Mouse (Mus musculus) hindbrain, postnatal 0 days (tissue): ENCODE results near the gene Fam83c. TPM values are rescaled to one million over a fixed set of nuclear protein-coding genes. Genes with fewer than 3 reads are reported as not detected.

Source experiments
- ATAC-seq: fragments of 200-750 bp; cut with Nextera tagmentation; 2 replicates; pipeline ENCODE4 v1.8.0; 2017; ENCODE audit warnings: mild to moderate bottlenecking, moderate TSS enrichment, moderate library complexity
- DNase-seq: peaks from one replicate; pipeline ENCODE4 v3.0.0-alpha.2; 2015; ENCODE audit warnings: low spot score
- H3K27ac ChIP-seq: fragments of 300-500 bp; sonication (generic); 2 replicates; pipeline ENCODE4 v1.5.1; 2014; ENCODE audit warnings: mild to moderate bottlenecking
- H3K27me3 ChIP-seq: fragments of 300-500 bp; sonication (generic); 2 replicates; pipeline ENCODE4 v1.6.1; 2014; ENCODE audit warnings: low read length, mixed read lengths; ENCODE audit not compliant: insufficient read depth
- H3K36me3 ChIP-seq: fragments of 300-500 bp; sonication (generic); 2 replicates; pipeline ENCODE4 v1.6.1; 2014; ENCODE audit warnings: low read length, mixed read lengths; ENCODE audit not compliant: insufficient read depth
- H3K4me1 ChIP-seq: fragments of 300-500 bp; sonication (generic); 2 replicates; pipeline ENCODE4 v1.6.1; 2014; ENCODE audit warnings: antibody characterized with exemption, low read length, mixed read lengths; ENCODE audit not compliant: insufficient read depth
- H3K4me2 ChIP-seq: fragments of 300-500 bp; sonication (generic); 2 replicates; pipeline ENCODE4 v1.6.1; 2014; ENCODE audit warnings: low read depth, mild to moderate bottlenecking, low read length, moderate library complexity, mixed read lengths
- H3K4me3 ChIP-seq: fragments of 300-500 bp; sonication (generic); 2 replicates; pipeline ENCODE4 v1.5.1; 2014; ENCODE audit warnings: low read length
- H3K9ac ChIP-seq: fragments of 300-500 bp; sonication (generic); replicated peaks from 2 replicates; pipeline ENCODE4 v1.6.1; 2014; ENCODE audit warnings: mild to moderate bottlenecking, low read length, moderate library complexity, mixed read lengths
- H3K9me3 ChIP-seq: fragments of 300-500 bp; sonication (generic); 2 replicates; pipeline ENCODE4 v1.6.1; 2016; ENCODE audit warnings: low read length, mixed read lengths
- CTCF ChIP-seq: IDR thresholded peaks from 2 replicates; pipeline ENCODE4 v1.5.1; 2016; ENCODE audit warnings: antibody characterized with exemption, control low read depth, low read depth
- WGBS: fragments of 180-500 bp; shearing (Covaris S2); extraction: QIAGEN DNeasy Blood & Tissue Kit; methylation state at CpG from one replicate; pipeline ENCODE4 v1.1.7; 2014; 5-methylcytosine and 5-hydroxymethylcytosine counted together
- polyA plus RNA-seq: library from polyadenylated mRNA; unstranded; fragments of >200 nt; fragmentation: Nextera tagmentation; extraction: Ambion mirVana; gene quantifications from 2 replicates; pipeline ENCODE4 v1.2.1, GENCODE M21; 2015
- total RNA-seq: library from RNA; depleted of rRNA; stranded (reverse); fragments of >200 nt; gene quantifications from 2 replicates; pipeline ENCODE4 v1.2.3, GENCODE M21; 2014

The Fam83c gene
- total and polyA plus RNA-seq, 2 experiments from 2014 or later, result 0.15 TPM; not detected in 1

- TF ChIP-seq CTCF, result no peak
- Histone ChIP-seq H3K36me3 (peaks cover 13% of the 10 kb centered on the region; the same call in 1 of the 2 replicates), H3K4me1 (no peaks in the 10 kb centered on the region), H3K4me2 (no peak overlapping the region), H3K4me3 (no peak overlapping the region), H3K27me3 (no peaks in the 10 kb centered on the region), H3K27ac (no peak overlapping the region), H3K9ac (no peak overlapping the region), H3K9me3 (no peaks in the 10 kb centered on the region)
- DNase-seq, result no peak
- no peak for ATAC-seq
- WGBS, result 60% methylated on average over 5 of the region's 5 CpGs
Observed at GRCm38 (mm10) chr2:155804053-155804452, 30.6 kb downstream of the Fam83c start.

DNA sequence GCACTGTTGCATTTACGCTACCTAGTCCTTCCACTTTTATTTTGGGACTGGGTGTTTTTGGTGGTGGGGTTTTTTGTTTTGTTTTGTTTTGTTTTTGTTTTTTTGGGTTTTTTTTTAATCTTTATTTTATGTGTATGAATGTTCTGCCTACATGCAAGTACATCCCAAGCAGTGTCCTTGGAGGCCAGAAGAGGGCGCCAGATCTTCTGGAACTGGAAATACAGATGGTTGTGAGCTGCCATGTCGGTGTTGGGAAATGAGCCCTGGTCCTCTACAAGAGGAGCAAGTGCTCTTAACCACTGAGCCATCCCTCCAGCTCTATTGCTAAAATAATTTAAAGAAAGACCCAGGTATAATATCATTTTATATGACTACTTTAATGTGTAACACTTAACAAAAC is 31.9 kb downstream of the Fam83c start:
- no peak overlapping the region for H3K27ac ChIP-seq
- ATAC-seq (no peak), DNase-seq (no peak)
- no peak overlapping the region for H3K4me3 ChIP-seq
- 49% methylated on average over 3 of the region's 3 CpGs for WGBS
- H3K4me1 ChIP-seq, result no peaks in the 10 kb centered on the region
- no peaks in the 10 kb centered on the region for H3K27me3 ChIP-seq
- peaks cover 13% of the 10 kb centered on the region; the same call in 1 of the 2 replicates for H3K36me3 ChIP-seq
- H3K9me3 ChIP-seq, result no peaks in the 10 kb centered on the region
- no peak overlapping the region for H3K9ac ChIP-seq
- H3K4me2 ChIP-seq, result no peak overlapping the region
- TF ChIP-seq CTCF, result peak; percentile 49

GRCm38 (mm10) chr2:155798613-155799012 is 36.0 kb downstream of the Fam83c start:
- no peak for ATAC-seq
- WGBS, result 51% methylated on average over 3 of the region's 3 CpGs
- Histone ChIP-seq H3K9ac (no peak overlapping the region), H3K27ac (no peak overlapping the region), H3K36me3 (peaks cover 13% of the 10 kb centered on the region; the same call in 1 of the 2 replicates), H3K4me2 (no peak overlapping the region), H3K4me1 (no peaks in the 10 kb centered on the region), H3K9me3 (no peaks in the 10 kb centered on the region), H3K4me3 (no peak overlapping the region), H3K27me3 (no peaks in the 10 kb centered on the region)
- DNase-seq, result no peak
- TF ChIP-seq CTCF, result no peak

- no peak overlapping the region for H3K9ac ChIP-seq
Observed at GRCm38 (mm10) chr2:155794674-155795445, 39.8 kb downstream of the Fam83c start.

GRCm38 (mm10) chr2:155792899-155793298 is 41.8 kb downstream of the Fam83c start:
- Histone ChIP-seq H3K9ac (no peak overlapping the region), H3K4me2 (no peak overlapping the region), H3K9me3 (no peaks in the 10 kb centered on the region), H3K4me3 (no peak overlapping the region), H3K36me3 (no peaks in the 10 kb centered on the region), H3K27me3 (no peaks in the 10 kb centered on the region), H3K4me1 (no peaks in the 10 kb centered on the region), H3K27ac (no peak overlapping the region)
- no peak for TF ChIP-seq CTCF
- WGBS, result 23% methylated on average over 12 of the region's 12 CpGs
- no peak for DNase-seq
- no peak for ATAC-seq

More at GRCm38 (mm10) chr2:155794674-155795445, 39.8 kb downstream of the Fam83c start:
- H3K36me3 ChIP-seq, result peaks cover 3% of the 10 kb centered on the region; the same call in 1 of the 2 replicates
- WGBS, result 68% methylated on average over 12 of the region's 12 CpGs
- no peak overlapping the region for H3K4me3 ChIP-seq
- no peak overlapping the region for H3K4me2 ChIP-seq
- peak overlapping the region; percentile 71; the same call in 1 of the 2 replicates for H3K27ac ChIP-seq
- no peaks in the 10 kb centered on the region for H3K4me1 ChIP-seq
- ATAC-seq, result peak; percentile 63
- no peaks in the 10 kb centered on the region for H3K27me3 ChIP-seq
- TF ChIP-seq CTCF, result peak; percentile 21; the same call in 1 of the 2 replicates
- peak; percentile 70 for DNase-seq
- H3K9me3 ChIP-seq, result no peaks in the 10 kb centered on the region

GRCm38 (mm10) chr2:155787949-155788931 is 46.4 kb downstream of the Fam83c start:
- 0 out of 2 replicates have a peak, but pooled peaks cover 4% of the 10 kb centered on the region for H3K4me1 ChIP-seq
- no peak for TF ChIP-seq CTCF
- no peaks in the 10 kb centered on the region for H3K36me3 ChIP-seq
- WGBS, result 62% methylated on average over 18 of the region's 18 CpGs
- H3K27ac ChIP-seq, result peak overlapping the region; percentile 51
- no peaks in the 10 kb centered on the region for H3K27me3 ChIP-seq
- H3K9me3 ChIP-seq, result no peaks in the 10 kb centered on the region
- peak; percentile 52 for DNase-seq
- peak; percentile 57 for ATAC-seq
- H3K4me3 ChIP-seq, result no peak overlapping the region
- no peak overlapping the region for H3K9ac ChIP-seq
- no peak overlapping the region for H3K4me2 ChIP-seq
